Comparison of ENCODE assay signal across 29 mouse cellular contexts in genomic region chr4:14422152-14422551, GRCm38 (mm10).
"Had no signal": no experiment of that assay in that cellular context is flagged by ENCODE, and none has a peak within 500 bp of the region (broad histone marks: within the 10 kb centered on the region; RNA-seq: fewer than 3 reads in every experiment).

No protein-coding gene starts in this region.

- H3K4me1 ChIP-seq: limb, embryonic 13.5 days; limb, embryonic 15.5 days; liver, embryonic 12.5 days; liver, embryonic 13.5 days; liver, embryonic 15.5 days; lung, embryonic 15.5 days; megakaryocyte, embryonic 14.5 days; midbrain, embryonic 10.5 days; midbrain, embryonic 12.5 days; midbrain, embryonic 13.5 days; midbrain, embryonic 15.5 days; neural tube, embryonic 12.5 days had no signal

- H3K4me3 ChIP-seq: limb, embryonic 12.5 days; limb, embryonic 13.5 days; limb, embryonic 15.5 days; liver, embryonic 12.5 days; liver, embryonic 13.5 days; liver, embryonic 15.5 days; lung, embryonic 15.5 days; megakaryocyte, embryonic 14.5 days; midbrain, embryonic 10.5 days; midbrain, embryonic 12.5 days; midbrain, embryonic 13.5 days; midbrain, embryonic 15.5 days; myocyte; neural tube, embryonic 12.5 days had no signal

- DNase-seq: left cerebral cortex, postnatal 4 days; liver; liver, embryonic 13.5 days; liver, postnatal 0 days; lung, adult 18-20 months; lung, adult 2 months; lung, embryonic 14.5 days; lung, postnatal 10 days; lung, postnatal 14 days; lung, postnatal 36 days; lung, postnatal 4 days; midbrain, embryonic 14.5 days had no signal

- H3K9ac ChIP-seq: limb, embryonic 12.5 days; limb, embryonic 13.5 days; limb, embryonic 15.5 days; liver, embryonic 12.5 days; liver, embryonic 13.5 days; liver, embryonic 14.5 days; liver, embryonic 15.5 days; liver, postnatal 0 days; lung, embryonic 14.5 days; lung, embryonic 15.5 days; midbrain, embryonic 12.5 days; midbrain, embryonic 13.5 days; midbrain, embryonic 15.5 days; neural tube, embryonic 12.5 days had no signal

- H3K27me3 ChIP-seq: limb, embryonic 12.5 days; limb, embryonic 13.5 days; limb, embryonic 15.5 days; liver, embryonic 12.5 days; liver, embryonic 13.5 days; liver, embryonic 15.5 days; lung, embryonic 15.5 days; megakaryocyte, embryonic 14.5 days; midbrain, embryonic 12.5 days; midbrain, embryonic 13.5 days; midbrain, embryonic 15.5 days; neural tube, embryonic 12.5 days had no signal

- H3K4me2 ChIP-seq: limb, embryonic 12.5 days; limb, embryonic 13.5 days; limb, embryonic 15.5 days; liver, embryonic 11.5 days; liver, embryonic 12.5 days; liver, embryonic 13.5 days; liver, embryonic 15.5 days; lung, embryonic 14.5 days; lung, embryonic 15.5 days; midbrain, embryonic 11.5 days; midbrain, embryonic 12.5 days; midbrain, embryonic 13.5 days; midbrain, embryonic 15.5 days; neural tube, embryonic 12.5 days had no signal

- H3K9me3 ChIP-seq: limb, embryonic 12.5 days; limb, embryonic 13.5 days; limb, embryonic 15.5 days; liver, embryonic 12.5 days; liver, embryonic 13.5 days; liver, embryonic 15.5 days; lung, embryonic 15.5 days; megakaryocyte, embryonic 14.5 days; midbrain, embryonic 10.5 days; midbrain, embryonic 12.5 days; midbrain, embryonic 13.5 days; midbrain, embryonic 15.5 days; neural tube, embryonic 12.5 days had no signal

- H3K27ac ChIP-seq: limb, embryonic 12.5 days; limb, embryonic 13.5 days; limb, embryonic 15.5 days; liver, embryonic 12.5 days; liver, embryonic 13.5 days; liver, embryonic 14.5 days; liver, embryonic 15.5 days; lung, embryonic 15.5 days; macrophage; midbrain, embryonic 10.5 days; midbrain, embryonic 12.5 days; midbrain, embryonic 13.5 days; midbrain, embryonic 15.5 days; neural tube, embryonic 12.5 days had no signal

- H3K36me3 ChIP-seq: limb, embryonic 12.5 days; limb, embryonic 13.5 days; limb, embryonic 15.5 days; liver, embryonic 12.5 days; liver, embryonic 13.5 days; liver, embryonic 15.5 days; lung, embryonic 15.5 days; midbrain, embryonic 10.5 days; midbrain, embryonic 12.5 days; midbrain, embryonic 13.5 days; midbrain, embryonic 15.5 days; neural tube, embryonic 12.5 days had no signal
